Mouse (Mus musculus) granulocyte monocyte progenitor cell, adult 5-6 weeks (primary cell): ENCODE results near the gene Setd7. TPM values are rescaled to one million over a fixed set of nuclear protein-coding genes. Genes with fewer than 3 reads are reported as not detected.
A peak's percentile ranks its signal among the peaks of the same experiment; 100 is the strongest.
"Not testable (repeated sequence)": the region's sequence is repeated elsewhere in the genome, so short reads cannot be mapped to it uniquely, and the experiment has no call there.

ENCODE experiments used
- ATAC-seq: replicated peaks from 2 replicates; pipeline ENCODE4 v1.8.0; 2016; ENCODE audit warnings: mild to moderate bottlenecking, moderate TSS enrichment, inconsistent platforms; ENCODE audit not compliant: poor library complexity, severe bottlenecking
- total RNA-seq, 2 experiments: library from RNA; stranded (forward) in 1 of 2; stranded (reverse) in 1 of 2; fragments of 200-712, 200-1000 nt in 1 of 2; fragments of >200 nt in 1 of 2; fragmentation: Nextera tagmentation in 1 of 2; gene quantifications; 2 replicates each; pipeline ENCODE4 v1.2.3; 2014 to 2017

Setd7 gene
- total RNA-seq (2014; fragmentation: Nextera tagmentation) (37.3 and 41.6 TPM in 2 replicates), total RNA-seq (2017) (26.5 and 29.9 TPM in 2 replicates)

DNA sequence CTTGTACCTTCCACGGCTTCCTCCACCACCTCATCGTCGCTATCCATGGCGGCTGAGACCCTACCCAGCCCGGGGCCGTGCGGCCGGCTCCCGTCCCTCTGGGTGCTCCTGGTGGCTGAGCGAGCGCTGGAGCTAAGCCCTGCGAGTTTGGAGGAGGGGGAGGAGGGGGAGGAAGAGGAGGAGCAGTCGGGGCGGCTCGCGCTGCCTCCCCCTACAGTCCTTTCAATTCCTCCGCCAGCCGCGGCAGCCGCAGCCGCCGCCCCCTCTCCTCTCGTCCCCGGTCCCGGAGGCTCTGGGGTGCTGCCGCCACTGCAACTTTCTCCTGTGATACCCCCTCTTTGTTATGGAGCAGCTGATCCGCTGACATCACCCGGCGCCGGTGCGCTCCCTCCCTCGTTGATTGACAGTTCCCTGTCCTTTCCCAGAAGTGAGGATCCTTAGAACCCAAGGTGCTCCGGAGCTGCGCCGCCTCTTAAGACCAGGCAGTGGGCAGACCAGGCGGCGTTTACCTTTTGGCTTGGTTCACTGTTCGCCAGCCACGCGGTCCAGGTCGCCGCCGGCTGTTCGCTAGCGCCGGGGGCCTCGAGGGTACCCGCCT, at the start of gene Setd7:
TSS of gene Setd7 (minus strand) at position 369 of the 598 bp plus-strand sequence.
- ATAC-seq = peak; percentile 38

DNA sequence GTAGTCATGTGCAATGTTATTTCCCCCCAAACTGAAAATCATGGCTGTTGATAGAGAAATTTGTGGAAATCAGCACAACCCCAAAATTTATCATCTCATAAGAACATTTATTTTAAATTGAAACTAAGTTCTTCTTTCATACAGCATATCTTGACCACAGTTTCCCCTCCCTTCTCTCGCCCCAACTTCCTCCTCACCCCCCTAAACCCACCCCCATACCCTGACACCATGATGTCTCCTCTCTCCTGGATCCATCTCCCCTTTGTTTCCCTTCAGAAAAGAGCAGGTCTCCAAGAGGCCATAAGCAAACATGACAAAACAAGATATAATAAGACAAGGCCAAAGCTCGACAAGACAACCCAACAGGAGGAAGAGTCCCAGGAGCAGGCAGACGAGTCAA, 43.8 kb upstream of the Setd7 start:
- peak; percentile 76 for ATAC-seq

DNA sequence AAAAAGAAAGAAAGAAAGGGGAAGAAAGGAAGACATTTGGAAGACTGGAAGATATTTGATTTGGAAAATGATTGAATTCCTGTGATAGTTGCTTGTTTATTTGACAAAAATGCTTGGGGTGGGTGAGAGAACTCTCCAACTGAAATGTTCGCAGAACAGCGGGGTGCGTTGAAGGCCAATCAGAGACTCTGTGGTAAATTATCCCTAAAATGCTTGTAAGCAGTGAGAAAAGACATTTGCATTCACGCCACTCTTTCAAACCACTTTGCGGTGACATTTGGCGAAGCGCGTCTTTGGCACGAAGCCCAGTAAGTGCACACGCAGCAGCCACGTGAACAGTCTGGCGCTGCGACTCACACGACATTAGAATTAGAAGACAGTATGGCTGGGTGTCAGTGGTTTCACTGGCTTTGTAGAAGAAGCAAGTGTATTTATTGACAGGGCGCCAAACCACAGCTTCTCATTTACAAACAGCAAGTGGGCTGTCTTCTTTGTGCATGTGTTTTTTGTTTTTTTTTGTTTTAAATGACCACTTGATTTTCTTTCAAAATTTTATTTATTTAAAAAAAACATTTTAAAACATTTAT, 43.1 kb upstream of the Setd7 start:
- peak; percentile 93 for ATAC-seq

DNA sequence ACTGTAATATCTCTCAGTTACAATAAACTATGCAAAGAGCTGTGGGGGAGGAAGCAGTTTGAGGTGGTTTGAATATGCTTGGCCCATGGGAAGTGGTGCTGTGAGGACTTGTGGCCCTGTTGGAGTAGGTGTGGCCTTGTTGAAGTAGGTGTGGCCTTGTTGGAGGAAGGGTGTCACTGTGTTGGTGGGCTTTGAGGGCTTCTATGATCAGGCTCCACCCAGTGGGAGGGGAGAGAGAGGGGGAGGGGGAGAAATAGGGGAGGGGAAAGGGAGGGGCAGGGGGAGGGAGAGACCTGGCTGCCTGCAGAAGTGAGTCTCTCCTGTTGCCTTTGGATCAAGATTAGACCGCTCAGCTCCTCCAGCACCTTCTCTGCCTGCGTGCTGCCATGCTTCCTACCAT, 40.8 kb upstream of the Setd7 start:
- ATAC-seq = no peak

DNA sequence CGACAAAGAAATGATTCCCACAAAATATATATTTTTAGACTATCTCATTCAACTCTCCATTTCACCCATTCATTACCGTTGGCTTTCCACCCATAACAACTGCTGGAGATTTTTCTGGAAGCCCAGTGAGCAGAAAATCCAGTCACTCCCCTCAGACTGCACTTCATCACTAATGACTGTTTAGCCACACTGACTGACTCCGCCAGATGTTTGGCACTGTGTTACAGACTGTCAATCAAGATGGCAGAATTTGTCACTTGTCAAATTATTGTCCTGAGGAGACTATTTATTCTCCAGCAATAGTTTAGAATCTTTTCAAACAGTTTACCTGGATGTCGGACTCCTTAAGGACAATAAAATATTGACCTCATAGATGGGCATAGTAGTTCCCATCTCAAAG, 40.0 kb upstream of the Setd7 start:
- no peak for ATAC-seq

DNA sequence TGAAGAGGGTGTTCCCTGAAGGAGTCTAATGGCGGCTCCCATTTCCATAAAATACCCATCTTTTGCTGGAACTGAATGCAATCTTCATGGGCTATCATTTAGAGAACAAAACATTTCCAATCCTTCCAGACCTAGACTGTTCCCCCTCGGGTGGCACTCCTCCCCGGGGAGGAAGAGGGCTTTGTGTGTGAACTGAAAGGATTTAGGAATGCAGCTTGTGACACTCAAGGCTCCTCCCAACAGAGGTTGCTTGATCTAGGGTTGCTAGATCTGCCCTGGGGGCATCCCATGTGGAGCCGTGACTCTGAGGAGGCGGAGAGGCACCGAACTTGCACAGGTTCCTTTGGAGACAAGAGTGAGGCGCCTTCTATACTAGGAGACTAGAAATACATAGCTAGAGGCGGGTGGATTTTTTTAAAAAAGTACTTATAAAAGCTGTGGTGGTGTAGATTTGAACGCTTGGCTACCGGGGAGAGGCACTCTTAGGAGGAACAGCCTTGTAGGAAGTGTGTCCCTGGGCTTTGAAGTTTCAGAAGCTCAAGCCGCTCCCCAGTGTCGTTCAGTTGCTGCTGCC, 38.5 kb upstream of the Setd7 start:
- no peak for ATAC-seq

DNA sequence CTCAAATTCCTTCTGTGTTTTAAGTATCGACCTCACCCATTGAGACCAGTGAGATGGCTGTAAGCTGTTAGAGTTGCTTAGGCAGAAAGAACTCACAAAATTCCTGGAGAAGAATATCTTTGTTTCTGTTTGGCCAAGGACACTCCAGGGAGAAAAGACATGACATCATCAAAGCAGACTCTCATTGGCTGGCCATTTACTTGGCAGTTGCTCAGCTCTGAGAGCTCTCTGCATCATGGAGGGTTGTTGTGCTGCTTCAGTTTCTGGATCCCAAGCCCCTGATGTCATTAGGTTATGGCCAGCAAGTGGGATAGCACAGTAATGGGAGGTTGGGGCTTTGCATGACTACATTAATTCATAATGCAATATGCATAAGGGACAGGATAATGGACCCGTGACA, 35.9 kb upstream of the Setd7 start:
- no peak for ATAC-seq

DNA sequence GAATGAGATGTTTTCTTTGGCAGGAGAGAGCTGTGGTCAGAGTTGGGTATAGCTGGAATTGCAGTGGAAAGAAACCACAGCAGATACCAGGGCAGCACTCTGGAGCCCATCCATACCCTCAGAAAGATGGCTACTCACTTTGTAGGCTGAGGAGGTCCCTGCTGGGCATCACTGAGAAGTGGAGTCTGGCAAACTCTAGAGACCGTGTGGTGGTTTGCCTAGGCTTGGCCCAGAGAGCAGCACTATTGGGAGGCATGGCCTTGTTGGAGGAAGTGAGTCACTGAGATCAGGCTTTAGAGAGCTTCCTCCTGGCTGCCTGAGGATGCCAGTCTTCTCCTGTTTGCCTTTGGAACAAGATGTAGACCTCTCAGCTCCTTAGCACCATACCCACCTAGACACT, 32.8 kb upstream of the Setd7 start:
- peak; percentile 80 for ATAC-seq

DNA sequence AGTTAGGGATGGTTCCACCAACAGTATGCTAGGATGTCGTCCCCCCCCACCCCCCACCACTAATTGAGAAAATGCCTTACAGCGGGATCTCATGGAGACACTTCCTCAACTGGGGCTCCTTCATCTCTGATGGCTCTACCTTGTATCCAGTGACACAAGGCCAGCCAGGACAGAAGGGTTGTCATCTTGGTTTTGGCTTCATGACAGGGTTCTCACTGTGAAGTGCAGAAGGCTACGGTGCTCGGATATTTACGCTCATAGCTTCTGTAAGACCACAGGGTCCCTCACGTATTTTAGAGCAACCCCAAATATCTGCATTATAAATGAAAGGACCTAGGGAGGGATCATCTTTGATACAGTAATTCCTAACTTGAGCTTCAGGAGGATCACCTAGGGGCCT, 30.9 kb upstream of the Setd7 start:
- no peak for ATAC-seq

DNA sequence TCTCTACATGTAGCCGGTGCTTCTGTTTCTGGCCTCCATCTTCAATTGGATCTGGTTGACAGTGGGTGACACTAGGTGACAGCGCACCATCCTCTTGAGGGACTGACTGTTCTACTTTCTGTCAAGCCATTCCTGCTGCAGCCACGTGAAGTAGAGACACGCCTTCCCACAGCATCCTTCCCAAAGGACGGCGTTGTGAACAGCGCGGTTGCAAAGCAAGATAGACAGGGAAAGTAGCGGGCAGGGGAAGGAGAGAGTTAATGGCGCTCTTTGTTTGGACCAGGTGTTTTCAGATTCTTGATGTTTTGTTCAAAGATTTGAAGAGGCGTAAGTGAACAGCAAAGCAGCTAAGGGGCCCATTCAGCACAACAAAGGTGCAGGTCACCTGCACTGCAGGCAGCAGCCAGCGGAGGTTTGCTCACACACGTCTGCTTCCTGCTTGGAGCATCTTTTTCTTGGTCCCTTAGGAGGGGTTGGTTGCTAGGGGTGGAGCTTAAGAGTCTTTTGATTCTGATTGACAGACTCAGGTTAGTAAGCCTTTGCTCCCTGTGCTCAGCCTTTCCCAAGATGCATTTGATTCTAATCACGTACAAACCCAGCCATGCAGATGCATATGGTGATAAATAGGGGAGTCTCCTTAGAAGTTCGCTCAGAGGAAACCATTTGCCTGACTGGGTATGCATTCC, 29.7 kb upstream of the Setd7 start:
- no peak for ATAC-seq

DNA sequence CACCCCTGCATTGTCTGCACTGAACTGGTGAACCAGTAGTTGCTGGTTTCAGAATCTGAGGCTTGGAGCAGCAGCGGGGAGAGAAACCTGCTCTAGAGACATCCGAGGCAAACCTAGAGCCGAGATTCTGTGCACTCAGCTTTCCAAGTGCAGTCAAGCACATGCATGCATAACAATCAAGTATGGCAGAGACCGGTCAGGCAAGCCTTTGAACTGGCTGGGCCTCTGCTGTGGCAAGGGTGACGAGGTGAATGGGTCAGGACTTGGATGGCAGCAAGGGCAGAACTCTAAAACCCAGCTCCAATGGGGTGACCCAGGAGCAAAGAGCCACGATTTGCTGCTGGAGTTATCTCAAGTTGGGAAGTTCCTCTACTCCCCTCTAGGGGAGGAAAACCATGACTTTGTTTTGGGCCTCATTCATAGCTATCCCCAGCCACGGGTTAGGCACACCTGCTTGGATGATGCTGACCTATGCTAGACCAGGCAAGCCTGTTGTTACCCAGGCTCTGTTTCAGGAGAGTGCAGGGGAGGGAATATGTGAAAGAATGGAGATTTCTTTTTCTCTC, 27.1 kb upstream of the Setd7 start:
- ATAC-seq = peak; percentile 46; the same call in 1 of the 2 replicates

DNA sequence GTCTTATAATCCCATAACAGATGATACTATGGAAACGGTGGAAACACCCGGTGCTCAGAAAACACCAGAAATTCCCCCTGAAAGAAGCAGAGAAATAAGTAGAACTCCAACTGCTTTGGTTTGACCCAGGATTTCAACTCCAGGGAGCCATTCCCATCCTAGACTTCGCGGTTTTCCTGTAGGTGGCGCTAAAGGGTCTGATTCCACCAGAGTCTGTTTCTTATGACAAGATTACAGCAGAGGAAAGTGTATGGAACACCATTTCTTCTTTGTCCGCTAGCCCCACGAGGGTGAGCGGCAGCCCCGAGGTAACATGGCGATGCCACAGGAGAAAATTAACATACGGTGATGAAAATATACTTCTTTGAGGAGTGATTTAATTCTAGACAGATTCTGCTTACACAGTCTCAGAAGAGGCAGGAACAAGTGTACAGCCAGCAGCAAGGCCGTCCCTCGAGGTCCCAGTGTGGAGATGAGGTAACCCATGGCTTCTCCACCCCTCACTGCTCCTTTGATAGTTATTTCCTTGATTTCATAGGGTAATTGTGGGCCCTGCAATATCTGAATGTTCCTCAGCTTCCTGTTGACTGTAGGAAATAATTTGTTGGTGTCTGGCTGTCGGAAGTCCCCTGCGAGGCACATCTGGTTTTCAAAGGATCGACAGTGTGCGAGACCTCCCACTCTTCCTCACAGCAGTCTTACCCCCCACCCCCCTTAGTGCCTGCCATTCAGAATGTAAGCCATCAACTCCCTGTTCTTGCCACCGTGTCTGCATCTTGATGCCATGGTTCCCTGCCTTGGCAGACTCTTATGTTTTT, 23.1 kb upstream of the Setd7 start:
- ATAC-seq = peak; percentile 87

DNA sequence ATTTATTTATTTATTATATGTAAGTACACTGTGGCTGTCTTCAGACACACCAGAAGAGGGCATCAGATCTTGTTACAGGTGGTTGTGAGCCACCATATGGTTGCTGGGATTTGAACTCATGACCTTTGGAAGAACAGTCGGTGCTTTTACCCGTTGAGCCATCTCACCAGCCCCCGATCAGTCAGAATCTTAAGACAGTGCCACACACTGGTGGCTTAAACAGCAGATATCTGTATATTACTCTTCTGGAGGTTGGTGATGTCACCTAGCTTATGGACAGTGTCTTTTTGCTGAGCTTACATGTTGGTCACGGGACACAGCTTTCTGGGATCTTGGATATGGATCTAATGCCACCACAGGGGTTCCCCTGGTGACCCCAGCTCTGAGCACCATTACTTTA, 18.6 kb upstream of the Setd7 start:
- ATAC-seq = not testable (repeated sequence)

DNA sequence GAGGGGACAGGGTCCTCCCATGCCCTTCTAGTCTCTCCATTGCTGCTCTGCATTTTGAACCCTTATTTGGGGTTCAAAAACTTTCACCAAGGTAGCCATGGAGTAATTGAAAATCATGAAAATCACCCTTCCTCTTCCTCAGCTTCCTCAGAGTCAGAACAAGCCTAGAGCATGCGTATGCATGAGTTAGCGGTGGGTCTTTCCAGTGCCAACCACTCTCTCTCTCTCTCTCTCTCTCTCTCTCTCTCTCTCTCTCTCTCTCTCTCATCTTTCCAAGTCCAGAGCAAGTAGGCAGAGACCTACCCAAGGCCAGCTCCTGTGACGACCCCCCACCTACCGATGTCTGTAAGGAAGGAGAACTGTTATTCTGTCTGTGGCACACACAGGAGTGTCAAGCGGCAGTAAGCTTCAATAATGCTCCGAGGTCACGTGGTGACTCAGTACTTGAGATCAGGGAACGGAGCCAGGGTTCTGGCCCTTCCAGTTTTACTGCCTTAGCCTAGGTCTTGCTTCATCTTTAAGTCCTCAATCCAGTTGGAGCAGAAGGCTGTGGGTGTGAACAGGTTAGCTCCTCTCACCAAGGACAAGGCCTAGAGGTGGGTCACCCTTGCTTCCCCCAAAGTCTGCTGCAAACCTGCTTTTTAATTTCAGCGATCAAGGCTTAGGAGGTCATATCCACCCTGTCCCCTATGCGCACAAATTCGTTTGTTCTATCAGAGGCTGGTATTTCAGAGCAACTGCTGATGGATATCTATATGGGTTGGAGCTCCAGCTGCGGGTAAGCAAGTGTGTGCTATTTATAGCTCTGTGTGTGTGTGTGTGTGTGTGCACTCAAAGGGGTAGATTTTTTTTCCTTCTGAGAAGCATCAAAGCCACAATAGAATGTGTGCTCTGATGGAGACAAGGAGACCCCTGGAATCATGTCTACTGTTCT, 17.4 kb upstream of the Setd7 start:
- peak; percentile 35 for ATAC-seq

DNA sequence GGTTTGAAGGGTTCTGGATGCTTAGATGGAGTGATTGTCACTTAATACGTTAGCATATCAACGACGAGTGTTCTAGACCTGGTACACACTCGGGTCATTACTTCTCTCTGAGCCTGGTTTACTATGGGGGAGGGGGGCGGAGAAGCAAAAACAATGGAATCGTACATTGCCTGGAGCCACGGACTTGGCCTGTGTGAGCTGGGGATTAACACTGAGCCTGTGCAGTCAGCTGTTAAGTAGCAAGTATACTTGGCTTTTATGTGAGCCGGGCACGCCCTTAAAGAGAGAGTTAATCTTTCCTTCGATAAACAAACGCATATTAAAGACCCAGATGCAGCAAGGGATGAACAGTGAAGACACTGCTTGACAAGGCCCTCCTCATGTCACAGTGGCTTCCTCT, 16.7 kb upstream of the Setd7 start:
- no peak for ATAC-seq

DNA sequence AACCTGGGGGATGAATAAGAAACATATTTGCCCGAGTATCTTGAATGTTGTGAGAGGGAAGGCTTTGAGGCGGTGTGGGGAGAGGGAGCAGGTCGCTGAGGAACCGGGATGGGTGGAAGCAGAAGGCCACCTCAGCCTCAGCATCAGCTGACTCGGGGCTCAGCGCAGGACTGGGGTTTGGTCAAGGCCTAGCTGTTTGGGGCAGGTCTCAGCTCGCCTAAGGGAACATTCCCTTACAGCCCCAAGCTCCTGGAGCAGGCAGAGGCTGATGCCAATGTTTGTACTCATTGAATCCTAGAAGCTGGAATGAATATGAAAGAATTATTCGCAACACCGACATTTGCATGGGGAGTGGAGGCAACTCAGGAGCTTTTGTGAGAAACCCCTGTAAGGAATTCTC, 13.2 kb upstream of the Setd7 start:
- no peak for ATAC-seq

DNA sequence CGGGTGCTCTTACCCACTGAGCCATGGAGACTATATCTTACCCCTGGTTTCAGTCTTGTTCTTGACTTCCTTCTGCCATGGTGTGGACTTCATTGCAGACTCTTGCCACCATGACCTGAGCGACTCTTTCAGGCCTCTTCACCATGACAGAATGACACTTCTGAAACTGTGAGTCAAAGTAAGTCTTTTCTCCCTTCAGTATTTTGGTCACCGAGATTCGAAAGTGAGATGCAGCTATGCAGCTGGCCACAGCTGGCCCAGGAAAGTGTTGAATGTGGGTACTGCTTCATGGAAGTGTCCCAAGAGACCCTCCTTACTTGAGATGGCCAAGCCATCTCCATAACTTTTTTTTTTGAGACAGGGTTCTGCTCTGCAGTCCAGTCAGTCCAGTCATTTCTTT, 9.5 kb upstream of the Setd7 start:
- ATAC-seq = no peak

DNA sequence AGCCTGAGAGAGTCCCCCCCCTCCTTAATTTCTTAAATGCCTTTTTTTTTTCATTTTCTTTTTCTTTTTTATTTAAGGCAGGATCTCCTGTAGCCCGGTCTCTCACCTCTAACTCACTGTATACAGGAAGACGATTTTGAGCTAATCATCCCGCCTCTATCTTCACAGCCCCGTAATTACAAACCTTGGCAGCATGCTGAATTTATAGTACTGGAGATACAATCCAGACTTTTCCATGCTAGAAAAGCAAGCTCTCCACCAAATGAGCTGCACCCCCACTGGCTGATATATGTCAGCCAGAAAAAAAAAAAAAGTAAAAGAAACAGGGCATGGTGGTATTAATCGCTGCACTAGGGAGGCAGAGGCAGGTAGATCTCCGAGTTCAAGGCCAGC, 1.3 kb upstream of the Setd7 start:
- ATAC-seq = no peak
